Mouse (Mus musculus) macrophage (primary cell): ENCODE data around the gene Rps9. TPM values are rescaled to one million over a fixed set of nuclear protein-coding genes. Genes with fewer than 3 reads are reported as not detected.
"Not testable (repeated sequence)": the region's sequence is repeated elsewhere in the genome, so short reads cannot be mapped to it uniquely, and the experiment has no call there.

Source experiments
- H3K27ac ChIP-seq: fragments of 350-480 bp; formaldehyde crosslinking; 2 replicates; pipeline ENCODE4 v1.9.0; 2021
- H3K36me3 ChIP-seq: fragments of 350-480 bp; formaldehyde crosslinking; 2 replicates; pipeline ENCODE4 v1.9.0; 2021; ENCODE audit errors: inconsistent target
- H3K4me3 ChIP-seq: fragments of 350-480 bp; formaldehyde crosslinking; 2 replicates; pipeline ENCODE4 v1.9.0; 2021; ENCODE audit errors: inconsistent target
- H3K79me2 ChIP-seq: fragments of 350-480 bp; formaldehyde crosslinking; 2 replicates; pipeline ENCODE4 v1.9.0; 2021; ENCODE audit errors: inconsistent target
- WGBS: methylation state at CpG from one replicate; pipeline ENCODE4 v1.1.7; 2026; ENCODE audit warnings: inconsistent platforms; ENCODE audit not compliant: missing documents; 5-methylcytosine and 5-hydroxymethylcytosine counted together
- polyA plus RNA-seq: library from polyadenylated mRNA; stranded (reverse); fragments of 250-400 nt; gene quantifications from 3 replicates; pipeline ENCODE4 v1.2.4, GENCODE M21; 2018; ENCODE audit warnings: inconsistent platforms

Gene Rps9
- polyA plus RNA-seq, 1 experiment from 2014 or later, result 597 TPM

GRCm38 (mm10) chr7:3691919-3692318 lies 11.9 kb upstream of the Rps9 start:
- Histone ChIP-seq H3K36me3 (0 out of 2 replicates have a peak, but pooled peaks cover 6% of the 10 kb centered on the region), H3K79me2 (peaks cover 23% of the 10 kb centered on the region), H3K4me3 (peak overlapping the region; percentile 61), H3K27ac (0 out of 2 replicates have a peak overlapping the region, but pooled peaks have one; percentile 4)
- 6% methylated on average over 3 of the region's 3 CpGs for WGBS

- H3K36me3 ChIP-seq, result peaks cover 10% of the 10 kb centered on the region; the same call in 1 of the 2 replicates
Observed at GRCm38 (mm10) chr7:3692382-3692986, 11.3 kb upstream of the Rps9 start, which contains the start of gene Tsen34. Gene Tsen34, plus strand, starts transcription at chr7:3692863.

GRCm38 (mm10) chr7:3692987-3693808 lies 10.6 kb upstream of the Rps9 start, which contains the start of gene Mboat7:
Gene Mboat7, minus strand, starts transcription at chr7:3693523.
- Histone ChIP-seq H3K79me2 (peaks cover 36% of the 10 kb centered on the region), H3K36me3 (peaks cover 16% of the 10 kb centered on the region), H3K4me3 (peak within 1 kb of the TSS; percentile 61), H3K27ac (peak within 1 kb of the TSS; percentile 91)
- WGBS, result under 1% methylated on average over 52 of the region's 55 CpGs

More at GRCm38 (mm10) chr7:3692382-3692986, 11.3 kb upstream of the Rps9 start, which contains the start of gene Tsen34:
- under 1% methylated on average over 49 of the region's 49 CpGs for WGBS
- Histone ChIP-seq H3K4me3 (peak within 1 kb of the TSS; percentile 61), H3K79me2 (peaks cover 29% of the 10 kb centered on the region), H3K27ac (peak within 1 kb of the TSS; percentile 91)

GRCm38 (mm10) chr7:3693809-3694075 lies 10.1 kb upstream of the Rps9 start:
- Histone ChIP-seq H3K79me2 (peaks cover 36% of the 10 kb centered on the region), H3K36me3 (peaks cover 22% of the 10 kb centered on the region), H3K4me3 (peak overlapping the region; percentile 61), H3K27ac (peak overlapping the region; percentile 91)
- WGBS, result 0% methylated on average over 18 of the region's 18 CpGs

GRCm38 (mm10) chr7:3694076-3694948 lies 9.5 kb upstream of the Rps9 start:
- Histone ChIP-seq H3K36me3 (peaks cover 28% of the 10 kb centered on the region), H3K27ac (peak overlapping the region; percentile 91), H3K79me2 (peaks cover 36% of the 10 kb centered on the region), H3K4me3 (peak overlapping the region; percentile 62)
- under 1% methylated on average over 49 of the region's 55 CpGs for WGBS

GRCm38 (mm10) chr7:3694949-3695305 lies 8.9 kb upstream of the Rps9 start:
- 6% methylated on average over 8 of the region's 9 CpGs for WGBS
- Histone ChIP-seq H3K36me3 (peaks cover 34% of the 10 kb centered on the region), H3K27ac (peak overlapping the region; percentile 53), H3K4me3 (peak overlapping the region; percentile 62), H3K79me2 (peaks cover 36% of the 10 kb centered on the region)

DNA sequence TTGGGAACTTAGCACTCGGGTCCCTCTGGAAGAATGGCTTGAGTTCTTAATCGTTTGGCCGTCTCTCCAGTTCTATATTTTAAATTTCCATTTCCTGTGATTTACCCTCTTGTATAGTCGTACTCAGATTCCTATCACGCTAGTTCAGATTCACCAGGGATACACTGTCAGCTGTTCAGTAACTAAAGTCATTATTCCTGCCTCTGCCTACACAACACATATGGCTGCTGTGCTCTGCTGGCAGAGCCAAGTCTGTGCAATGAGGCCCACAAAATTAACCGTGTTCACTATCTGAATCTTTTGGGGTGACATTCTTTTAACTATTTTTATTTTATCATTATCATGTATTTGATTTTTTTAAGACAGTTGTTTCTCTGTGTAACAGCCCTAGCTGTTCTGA lies 5.3 kb upstream of the Rps9 start:
- 95% methylated on average over 6 of the region's 6 CpGs for WGBS
- peaks cover 39% of the 10 kb centered on the region for H3K36me3 ChIP-seq

DNA sequence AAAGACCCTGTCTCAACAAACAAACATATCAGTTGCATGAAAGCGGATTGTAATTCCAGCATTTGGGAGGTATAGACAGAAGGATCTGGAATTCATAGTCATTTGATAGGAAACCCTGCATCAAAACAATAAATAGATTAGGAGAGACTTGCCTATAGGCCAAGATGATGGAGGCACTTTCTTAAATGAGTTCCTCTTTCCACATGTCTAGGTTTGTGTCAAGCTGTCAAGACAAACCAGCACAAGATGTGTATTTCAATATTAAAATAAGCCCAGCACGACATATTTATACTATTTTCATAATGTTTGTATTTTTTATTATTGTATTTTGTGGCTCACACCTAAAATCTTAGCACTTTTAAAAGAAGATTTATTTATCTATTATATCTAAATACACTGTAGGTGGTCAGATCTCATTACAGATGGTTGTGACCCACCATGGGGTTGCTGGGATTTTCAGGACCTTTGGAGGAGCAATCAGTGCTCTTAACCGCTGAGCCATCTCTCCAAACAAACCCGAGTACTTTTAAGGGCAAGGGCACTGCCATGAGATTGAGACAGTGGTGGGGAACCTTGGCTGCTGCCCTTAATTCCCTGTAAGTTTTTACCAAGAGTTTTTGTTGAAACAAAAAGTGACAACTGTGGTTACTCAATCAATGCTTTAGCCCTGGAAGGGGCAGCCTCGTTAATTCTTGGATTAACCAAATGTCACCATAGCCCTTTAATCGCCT lies 480 bp upstream of the Rps9 start:
- H3K79me2 ChIP-seq, result peaks cover 24% of the 10 kb centered on the region
- H3K4me3 ChIP-seq, result peak overlapping the region; percentile 87; the same call in 1 of the 2 replicates
- H3K36me3 ChIP-seq, result peaks cover 22% of the 10 kb centered on the region
- H3K27ac ChIP-seq, result peak overlapping the region; percentile 90
- 18% methylated on average over 6 of the region's 6 CpGs for WGBS

More for the DNA sequence above, 5.3 kb upstream of the Rps9 start:
- no peak overlapping the region for H3K4me3 ChIP-seq
- peaks cover 36% of the 10 kb centered on the region for H3K79me2 ChIP-seq
- no peak overlapping the region for H3K27ac ChIP-seq

DNA sequence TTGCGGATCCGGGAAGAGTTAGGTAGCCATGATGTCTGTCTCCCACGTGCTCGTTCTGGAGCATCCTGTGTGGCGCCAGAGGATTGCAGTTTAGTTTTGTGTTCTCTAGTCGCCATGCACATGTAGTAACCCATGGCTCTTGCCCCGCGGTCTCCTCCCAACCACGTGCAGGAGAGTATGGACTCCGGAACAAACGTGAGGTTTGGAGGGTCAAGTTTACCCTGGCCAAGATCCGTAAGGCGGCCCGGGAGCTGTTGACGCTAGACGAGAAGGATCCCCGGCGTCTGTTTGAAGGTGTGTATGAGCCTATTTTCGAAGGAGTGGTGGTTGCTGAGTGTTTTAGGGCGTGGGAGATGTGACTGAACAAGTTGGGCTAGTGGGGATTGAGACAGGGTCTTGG lies 682 bp downstream of the Rps9 start:
- Histone ChIP-seq H3K79me2 (peaks cover 24% of the 10 kb centered on the region), H3K36me3 (peaks cover 10% of the 10 kb centered on the region), H3K27ac (peak overlapping the region; percentile 90), H3K4me3 (peak overlapping the region; percentile 87)
- under 1% methylated on average over 20 of the region's 20 CpGs for WGBS

- WGBS, result 8% methylated on average over 2 of the region's 7 CpGs
- H3K79me2 ChIP-seq, result peaks cover 24% of the 10 kb centered on the region
- peak overlapping the region; percentile 90 for H3K27ac ChIP-seq
- not testable (repeated sequence) for H3K36me3 ChIP-seq
- H3K4me3 ChIP-seq, result peak overlapping the region; percentile 87
Observed at GRCm38 (mm10) chr7:3705461-3705860, 1.7 kb downstream of the Rps9 start.

GRCm38 (mm10) chr7:3705911-3706310 lies 2.1 kb downstream of the Rps9 start:
- H3K27ac ChIP-seq, result peak overlapping the region; percentile 90
- H3K79me2 ChIP-seq, result peaks cover 24% of the 10 kb centered on the region
- WGBS, result 26% methylated on average over 6 of the region's 6 CpGs
- peak overlapping the region; percentile 87 for H3K4me3 ChIP-seq
- H3K36me3 ChIP-seq, result no peaks in the 10 kb centered on the region

GRCm38 (mm10) chr7:3706343-3706934 lies 2.6 kb downstream of the Rps9 start:
- Histone ChIP-seq H3K79me2 (peaks cover 24% of the 10 kb centered on the region), H3K27ac (peak overlapping the region; percentile 90), H3K4me3 (peak overlapping the region; percentile 87; the same call in 1 of the 2 replicates), H3K36me3 (no peaks in the 10 kb centered on the region)
- WGBS, result 28% methylated on average over 10 of the region's 11 CpGs

GRCm38 (mm10) chr7:3707027-3707426 lies 3.2 kb downstream of the Rps9 start:
- H3K36me3 ChIP-seq, result no peaks in the 10 kb centered on the region; the same call in 1 of the 2 replicates
- WGBS, result 0% methylated on average over 4 of the region's 4 CpGs
- H3K27ac ChIP-seq, result peak overlapping the region; percentile 90
- H3K4me3 ChIP-seq, result no peak overlapping the region
- H3K79me2 ChIP-seq, result peaks cover 24% of the 10 kb centered on the region
